Mouse (Mus musculus) cerebellum, postnatal 25 days (tissue): ENCODE results near the gene Usp39.

Experiments used
- DNase-seq, 2 experiments: peaks; one replicate each; pipeline ENCODE4 v3.0.0; 2021; ENCODE audit warnings: mixed read lengths in 2 of 2

The Usp39 gene

DNA sequence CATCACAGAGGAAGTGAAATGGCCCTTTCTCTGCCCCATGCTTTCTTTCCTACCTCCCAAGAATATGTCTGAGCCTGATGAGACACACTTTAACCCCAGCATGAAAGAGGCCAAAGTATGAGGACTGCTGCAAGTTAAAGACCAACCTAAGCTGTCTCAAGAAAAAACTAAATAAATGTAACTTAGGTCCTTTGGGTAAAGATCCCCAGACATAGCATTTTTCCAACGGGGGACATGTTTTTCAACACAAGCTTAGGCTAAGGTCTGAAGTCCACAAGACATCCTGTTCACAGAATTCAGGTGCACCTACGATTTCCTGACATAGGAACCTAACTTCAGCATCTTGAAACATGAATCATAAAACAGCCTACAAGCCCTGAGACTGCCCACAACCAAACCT, 5.2 kb upstream of the Usp39 start:
- DNase-seq: no peak

DNA sequence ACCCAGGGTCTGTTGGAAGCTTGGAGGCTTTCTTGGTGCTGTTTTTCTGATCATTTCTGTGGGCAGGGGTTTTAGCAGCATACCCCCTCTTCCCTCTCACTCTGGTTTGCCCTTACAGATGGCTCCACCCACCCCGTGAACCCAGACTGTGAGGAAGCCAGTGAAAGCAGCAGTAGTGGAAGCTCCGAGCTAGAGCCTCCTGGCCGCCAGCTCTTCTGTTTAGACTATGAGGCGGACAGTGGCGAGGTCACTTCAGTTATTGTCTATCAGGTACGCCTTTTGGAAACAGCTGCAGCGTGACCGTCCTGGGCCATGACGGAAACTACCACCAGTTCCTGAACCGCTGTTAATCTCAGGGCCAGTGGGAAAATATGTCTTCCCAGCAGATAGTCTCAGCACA, 3.4 kb upstream of the Usp39 start:
- DNase-seq: no peak

DNA sequence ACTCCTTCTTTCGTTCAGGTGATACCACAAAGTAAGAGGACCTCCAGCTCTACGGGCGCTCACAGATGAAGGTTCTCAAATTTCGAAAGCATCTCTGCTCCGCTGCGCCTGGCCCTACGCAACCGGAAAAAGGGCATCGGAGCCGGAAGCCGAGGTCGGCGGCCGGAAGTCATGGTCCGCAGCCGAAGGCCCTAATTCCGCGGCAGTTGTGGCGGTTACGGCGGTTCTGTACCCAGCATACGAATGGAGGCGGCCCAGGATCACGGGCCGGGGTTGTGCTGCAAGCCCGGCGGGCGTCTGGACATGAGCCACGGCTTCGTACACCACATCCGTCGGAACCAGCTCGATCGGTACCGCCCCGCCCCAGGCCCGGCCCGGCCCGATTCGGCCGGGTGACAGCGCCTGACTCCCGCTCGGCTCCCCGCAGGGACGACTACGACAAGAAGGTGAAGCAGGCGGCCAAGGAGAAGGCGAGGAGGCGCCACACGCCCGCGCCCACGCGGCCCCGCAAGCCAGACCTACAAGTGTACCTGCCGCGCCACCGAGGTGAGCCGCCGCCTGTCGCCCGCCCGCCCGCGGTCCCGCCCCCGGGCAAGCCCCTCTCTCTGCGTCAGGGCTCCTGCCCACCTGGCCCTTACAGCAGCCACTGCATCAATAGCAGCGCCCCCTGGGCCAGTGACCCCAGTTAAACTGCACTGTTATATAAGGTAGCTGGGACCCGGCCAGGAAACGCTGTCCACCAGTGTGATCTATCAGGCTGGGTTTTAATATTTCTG, 2.4 kb upstream of the Usp39 start, which contains the start of gene 0610030E20Rik:
Gene 0610030E20Rik, plus strand, starts transcription at position 152 of the 776 bp plus-strand sequence.
- DNase-seq: peak; percentile 86

DNA sequence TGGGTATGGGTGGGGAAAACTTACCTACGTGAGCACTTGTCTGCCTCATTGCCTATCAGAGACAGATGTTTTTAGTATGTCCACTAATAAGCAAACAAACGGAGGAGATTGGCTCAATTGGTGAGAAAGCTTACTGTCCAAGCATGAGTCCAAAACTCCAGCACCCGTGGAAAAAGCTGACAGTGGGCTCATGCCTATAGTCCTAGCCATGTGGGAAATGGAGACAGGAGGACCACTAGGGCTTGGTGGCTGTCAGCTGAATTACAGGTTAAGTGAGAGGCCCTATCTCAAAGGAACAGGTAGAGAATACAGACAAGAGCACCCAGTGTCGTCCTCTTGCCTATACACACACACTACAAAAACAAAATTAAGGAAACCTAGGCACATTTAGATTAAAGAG, 1.3 kb upstream of the Usp39 start:
- no peak for DNase-seq

DNA sequence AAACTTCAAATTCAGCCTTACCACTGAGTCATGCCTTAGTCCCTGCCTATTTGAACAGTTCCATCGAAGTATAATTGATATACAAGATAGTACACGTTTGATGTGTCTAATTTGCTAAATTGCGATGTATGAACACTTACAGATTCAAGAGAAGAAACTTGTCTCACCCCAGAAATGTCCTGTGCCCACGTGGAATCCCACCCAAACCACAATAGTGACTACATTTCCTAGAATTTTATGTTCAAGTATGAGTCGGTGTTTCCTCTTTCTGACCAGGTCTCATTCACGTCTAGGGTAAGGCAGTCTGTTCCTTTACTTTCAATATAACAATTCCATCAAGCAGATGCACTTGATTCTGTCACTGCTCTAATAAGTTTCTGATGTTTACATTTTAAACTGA, 649 bp upstream of the Usp39 start:
- no peak for DNase-seq

DNA sequence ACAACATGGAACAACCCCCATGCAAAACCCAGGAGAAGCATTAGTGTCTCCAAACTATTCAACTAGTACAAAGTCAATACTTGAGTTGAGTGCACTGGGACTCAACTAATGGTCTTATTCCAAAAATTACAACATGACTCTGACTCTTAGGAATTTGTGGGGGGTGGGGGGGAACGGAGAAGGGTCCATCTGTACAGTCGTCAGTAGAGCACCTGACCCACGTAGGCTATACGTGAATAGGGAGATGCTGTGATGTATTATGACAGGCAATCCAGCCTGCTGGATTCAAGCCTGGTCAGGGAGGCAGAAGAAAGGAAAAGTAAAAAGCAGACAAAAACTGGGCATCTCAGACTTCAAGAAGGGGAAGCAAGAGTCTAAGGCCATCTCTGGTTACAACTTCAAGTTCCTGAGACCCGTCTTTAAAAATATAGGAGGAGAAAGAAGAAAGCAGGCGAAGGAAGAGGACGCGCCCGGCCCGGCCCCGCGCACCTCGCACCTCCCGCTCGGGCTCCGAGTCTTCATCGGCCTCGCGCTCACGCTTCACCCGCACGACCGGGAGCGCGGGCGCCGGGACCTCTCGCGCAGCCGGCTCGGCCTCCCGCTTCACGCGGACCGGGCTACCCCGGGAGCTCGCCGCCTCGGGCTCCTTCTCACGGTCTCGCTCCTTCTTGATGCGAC, 449 bp downstream of the Usp39 start:
- no peak for DNase-seq

DNA sequence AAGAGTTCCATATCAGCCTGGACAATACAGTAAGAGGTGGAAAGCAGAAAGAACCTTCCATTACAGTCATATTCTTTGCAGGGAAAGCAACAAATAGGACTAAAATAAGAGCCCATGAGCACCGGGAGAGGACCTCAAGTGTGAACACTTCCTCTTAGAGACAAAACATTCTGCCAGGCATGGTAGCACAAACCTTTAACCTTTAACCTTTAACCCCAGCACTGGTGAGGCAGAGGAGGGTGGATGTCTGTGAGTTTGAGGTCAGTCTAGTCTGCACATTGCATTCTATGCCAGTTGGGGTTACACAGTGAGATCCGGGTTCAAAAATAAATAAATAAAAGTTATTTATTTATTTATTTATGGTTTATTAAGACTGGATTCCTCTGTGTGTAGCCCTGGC, 4.5 kb downstream of the Usp39 start:
- no peak for DNase-seq

DNA sequence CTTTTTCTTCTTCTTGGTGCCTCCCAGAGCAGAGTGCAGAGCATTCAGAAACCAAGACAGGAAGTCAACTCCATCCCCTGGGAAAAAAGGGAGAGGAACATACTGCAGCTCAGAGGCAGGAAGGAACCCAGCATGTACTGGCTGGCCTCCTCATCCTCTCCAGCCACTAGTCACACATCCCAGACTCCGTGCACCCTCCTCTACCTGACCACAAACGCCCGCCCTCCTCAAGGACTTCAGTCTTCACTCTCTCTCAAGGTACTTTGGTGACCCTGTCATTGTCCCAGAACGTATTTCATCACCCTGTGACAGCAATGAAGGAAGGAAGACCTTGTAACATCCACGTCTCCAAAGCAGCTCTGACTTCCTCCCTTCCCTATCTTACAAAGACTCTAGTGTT, 11.9 kb downstream of the Usp39 start:
- no peak for DNase-seq

DNA sequence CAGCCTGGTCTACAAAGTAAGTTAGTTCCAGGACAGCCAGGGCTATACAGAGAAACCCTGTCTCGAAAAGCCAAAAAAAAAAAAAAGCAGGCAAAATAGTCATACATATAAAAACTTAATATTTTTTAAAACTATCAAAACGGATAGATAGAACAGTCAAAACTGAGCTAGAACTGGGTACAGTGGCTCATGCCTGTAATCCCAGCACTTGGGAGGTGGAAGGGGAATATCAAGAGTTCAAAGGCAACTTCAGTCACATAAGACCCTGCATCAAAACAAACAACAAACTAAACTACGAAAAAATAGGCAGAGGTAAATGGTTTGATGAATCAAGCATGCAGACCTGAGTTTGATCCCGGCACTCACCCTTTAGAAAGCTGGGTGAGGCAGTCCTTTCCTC, 14.9 kb downstream of the Usp39 start:
- no peak for DNase-seq

DNA sequence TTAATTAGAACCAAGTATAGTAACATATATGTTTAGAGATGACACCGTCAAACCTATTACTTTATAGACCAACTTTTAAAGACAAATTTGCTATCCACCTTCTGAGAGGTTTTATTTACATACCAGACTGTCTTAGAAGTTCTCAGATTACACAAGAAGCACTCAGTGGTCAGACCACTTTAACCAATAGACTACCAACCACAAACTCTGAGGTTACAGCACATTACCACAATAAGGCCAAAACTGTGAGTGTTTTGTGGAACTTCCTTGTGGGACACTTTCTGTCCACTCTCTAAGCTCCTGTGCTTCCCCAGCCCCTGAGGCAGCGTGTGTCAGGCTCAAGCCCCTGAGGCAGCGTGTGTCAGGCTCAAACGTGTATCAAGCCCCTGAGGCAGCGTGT, 16.0 kb downstream of the Usp39 start:
- DNase-seq: no peak

DNA sequence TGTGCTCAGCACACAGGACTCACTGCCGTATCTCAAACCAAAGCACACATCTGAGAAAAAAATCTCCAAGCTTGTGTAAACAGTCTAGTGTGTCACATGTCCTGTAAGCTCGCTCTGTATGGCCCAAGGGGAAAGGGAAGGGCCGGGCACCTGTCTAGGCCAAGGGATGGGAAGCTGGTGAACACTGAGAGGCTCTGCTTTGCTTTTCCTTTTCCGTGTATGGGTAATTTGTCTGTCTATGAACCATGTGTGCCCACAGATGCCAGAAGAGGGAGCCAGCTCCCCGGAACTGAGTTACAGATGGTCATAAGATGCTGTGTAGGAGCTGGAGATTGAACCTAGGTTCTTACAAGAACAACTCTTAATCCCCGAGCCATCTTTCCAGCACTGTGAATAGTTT, 18.7 kb downstream of the Usp39 start:
- DNase-seq: peak in 1 of 2 experiments; percentile 49

DNA sequence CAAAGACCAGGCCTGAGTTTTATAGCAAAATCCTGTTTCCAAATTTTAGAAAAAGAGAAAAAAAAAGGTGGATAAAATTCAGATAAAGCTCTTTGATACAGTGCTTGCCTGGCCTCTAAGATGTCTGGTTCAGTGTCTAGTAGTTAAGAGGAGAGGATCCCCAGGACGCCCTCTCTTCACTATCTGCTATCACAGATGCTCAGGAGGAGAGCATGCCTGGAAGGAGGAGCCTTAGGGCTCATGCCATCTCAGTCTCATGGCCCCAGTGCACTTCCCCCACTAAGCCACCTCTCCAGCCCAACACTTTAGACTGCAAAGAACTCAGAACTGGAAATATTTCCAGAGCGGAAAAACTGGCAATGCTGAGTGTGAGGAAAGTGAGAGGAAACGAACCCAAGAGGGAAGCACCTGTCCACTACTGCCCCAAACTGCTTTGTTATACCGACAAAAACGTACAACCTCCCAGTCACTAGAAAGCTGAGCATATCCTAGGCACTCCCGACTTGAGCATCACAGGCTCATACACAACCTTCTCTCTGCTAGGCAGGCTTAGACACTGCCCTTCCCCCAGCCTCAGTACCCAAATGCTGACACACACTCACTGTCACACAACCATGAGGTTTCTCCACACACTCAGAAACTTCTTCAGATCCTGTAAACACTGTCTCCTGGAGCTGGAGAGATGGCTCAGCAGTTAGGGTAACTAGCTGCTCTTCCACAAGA, 21.0 kb downstream of the Usp39 start:
- DNase-seq: no peak

DNA sequence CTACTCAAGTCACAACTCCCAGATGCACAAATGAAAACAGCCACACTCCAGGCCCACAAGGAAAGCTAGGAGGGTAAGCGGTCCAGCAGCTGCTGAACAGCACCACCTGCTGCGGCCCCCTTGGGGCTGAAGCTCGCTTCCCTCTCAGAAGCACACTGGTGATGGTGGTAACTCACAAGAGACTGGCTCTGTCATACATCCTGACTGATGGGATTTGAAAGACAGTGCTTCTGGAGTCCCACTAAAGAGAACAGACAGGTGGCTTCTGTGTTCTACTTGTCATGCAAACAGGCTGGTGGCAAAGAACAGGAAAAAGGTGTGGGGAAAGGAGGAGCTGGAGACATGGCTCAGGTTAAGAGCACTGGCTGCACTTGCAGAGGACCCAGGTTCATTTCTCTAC, 22.0 kb downstream of the Usp39 start:
- DNase-seq: no peak

DNA sequence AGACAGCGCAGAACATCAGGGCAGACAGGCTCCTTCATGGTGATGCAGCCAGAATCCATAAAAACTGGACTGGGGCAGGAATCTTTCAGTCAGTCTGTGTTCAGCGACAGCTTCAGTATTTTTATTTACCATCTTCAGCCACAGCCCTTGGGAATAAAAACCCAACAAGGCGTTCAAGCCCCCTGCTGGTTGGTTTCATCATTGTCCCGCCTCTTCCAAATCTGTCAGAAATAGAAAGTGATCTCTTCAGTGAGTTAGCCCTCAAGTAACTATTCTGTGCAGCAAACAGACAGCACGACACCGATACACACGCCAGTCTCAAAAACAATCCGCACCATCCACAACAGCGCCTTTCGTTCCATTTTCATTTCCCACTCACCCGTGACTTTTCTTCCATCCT, 26.0 kb downstream of the Usp39 start:
- no peak for DNase-seq

DNA sequence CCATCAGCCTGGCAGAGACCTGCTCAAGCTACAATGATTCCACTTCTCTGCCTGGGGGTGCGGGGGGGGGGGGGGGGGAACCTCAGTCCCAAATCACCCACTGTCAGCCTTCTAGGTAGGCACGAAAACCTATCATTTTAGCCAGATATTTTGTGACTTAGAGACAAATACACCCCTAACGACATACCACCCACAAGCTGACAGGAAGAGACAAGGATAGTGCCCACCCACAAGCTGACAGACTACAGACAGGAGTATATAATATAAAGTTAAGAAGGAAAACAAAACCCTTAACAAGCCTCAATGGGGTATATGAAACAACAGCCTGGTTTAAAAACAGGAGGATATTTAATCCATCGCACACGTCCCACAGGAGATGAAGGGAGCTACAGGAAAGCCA, 26.5 kb downstream of the Usp39 start:
- DNase-seq: no peak

DNA sequence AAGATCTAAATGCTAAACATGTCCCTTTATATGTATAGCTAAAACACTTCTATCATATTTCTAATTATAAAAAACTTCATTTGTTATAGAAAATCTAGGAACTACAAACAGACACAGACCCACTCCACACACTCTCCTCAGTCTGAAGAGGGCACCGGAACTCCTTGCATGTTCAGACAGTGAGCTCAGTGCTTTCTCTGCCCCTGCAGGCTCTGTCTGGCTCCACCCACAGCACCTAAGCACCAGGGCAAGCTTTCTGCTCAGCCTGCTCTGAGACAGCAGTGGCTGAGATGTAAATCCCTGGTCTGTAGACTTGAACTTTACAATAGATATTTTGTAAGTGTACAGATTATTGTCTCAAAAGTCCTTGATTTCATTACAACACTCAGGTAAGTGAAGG, 28.9 kb downstream of the Usp39 start:
- no peak for DNase-seq

DNA sequence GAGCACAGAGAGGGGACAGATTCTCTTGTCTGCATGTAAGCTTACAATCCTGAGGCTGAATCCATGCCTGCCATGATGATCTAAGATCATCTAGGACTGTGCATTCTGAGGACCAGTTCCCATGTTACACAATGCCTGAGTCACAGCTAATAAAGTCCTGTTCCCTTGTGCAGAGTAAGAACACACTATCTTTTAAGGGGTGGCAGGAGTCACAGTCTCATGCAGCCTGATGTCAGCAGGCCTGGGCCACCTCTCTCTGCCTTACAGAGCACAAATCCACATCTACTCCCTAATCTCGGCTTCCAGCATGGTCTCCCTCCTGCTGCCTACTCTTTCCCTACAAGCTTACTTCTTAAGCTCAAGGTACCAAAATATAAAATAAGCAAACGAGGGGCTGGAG, 29.6 kb downstream of the Usp39 start:
- DNase-seq: no peak

DNA sequence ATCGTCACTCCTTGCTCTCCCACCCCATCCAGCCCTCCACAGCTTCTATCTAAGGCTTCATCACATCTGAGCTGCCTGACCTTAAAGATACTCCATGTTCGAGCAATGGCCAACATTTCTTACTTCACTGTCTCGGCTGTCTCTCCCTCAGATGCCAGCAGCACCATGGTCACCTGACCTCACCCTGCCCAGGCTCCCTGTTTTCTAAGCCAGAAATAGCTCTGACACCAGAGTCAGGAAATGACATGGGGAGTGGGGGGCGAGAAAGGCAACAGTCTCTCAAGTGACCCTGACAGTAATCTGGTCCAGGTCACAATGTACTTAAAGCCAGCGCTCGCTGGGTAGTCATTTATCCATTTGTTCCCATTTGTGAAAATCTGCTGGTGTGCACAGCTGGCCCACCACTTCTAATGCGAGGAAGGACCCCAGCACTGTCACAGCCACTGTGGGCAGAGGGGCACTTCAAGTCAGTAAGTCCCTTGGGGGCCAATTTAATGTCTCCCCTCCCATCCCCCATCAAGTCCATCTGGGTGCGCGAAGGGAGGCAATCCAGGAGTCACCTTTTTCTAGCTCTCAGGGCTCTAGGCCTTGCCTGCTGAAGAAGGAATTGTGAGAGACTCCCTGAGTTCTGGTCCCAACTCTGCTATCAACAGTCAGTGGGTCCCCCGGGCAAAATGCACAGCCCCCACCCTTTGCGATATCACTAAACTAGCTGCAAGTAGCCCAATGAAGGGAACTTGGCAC, 31.7 kb downstream of the Usp39 start:
- DNase-seq: no peak

DNA sequence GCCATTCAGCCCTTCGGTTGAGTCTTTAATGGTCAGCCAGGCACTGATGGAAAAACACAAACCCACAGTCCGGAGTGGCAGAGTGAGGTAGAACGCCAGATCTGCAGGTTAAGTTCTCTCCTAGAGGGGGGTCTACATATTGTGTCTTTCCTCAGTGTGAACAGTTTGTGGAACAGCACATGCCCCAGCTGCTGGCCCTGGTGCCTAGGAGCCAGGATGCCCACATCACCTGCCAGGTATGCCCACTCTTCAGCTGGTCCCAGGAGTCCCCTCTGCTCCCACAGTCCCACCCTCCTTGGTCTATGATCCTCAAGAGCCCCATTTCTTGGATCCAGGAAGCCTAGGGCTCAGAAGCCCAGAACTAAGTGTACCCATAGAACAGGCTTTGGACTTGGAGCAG, 32.8 kb downstream of the Usp39 start:
- DNase-seq: no peak

DNA sequence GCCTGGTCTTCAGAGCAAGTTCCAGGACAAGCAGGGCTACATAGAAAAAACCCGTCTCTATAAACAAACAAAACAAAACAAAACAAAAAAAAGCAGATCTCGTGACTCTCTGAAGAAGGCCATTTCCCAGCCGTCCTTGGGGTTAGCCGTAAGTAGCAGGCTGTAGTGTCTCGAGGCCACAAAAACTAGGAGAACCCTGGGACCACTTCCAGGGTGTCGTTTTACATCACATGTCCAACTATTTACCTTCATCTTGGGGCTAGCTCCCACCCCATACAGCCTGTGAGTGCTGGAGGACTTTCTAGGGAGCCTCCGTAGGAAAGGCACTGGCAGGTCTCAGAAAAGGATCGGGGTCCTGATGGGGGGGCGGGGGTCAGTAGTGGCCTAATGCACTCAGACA, 41.5 kb downstream of the Usp39 start:
- DNase-seq: no peak

DNA sequence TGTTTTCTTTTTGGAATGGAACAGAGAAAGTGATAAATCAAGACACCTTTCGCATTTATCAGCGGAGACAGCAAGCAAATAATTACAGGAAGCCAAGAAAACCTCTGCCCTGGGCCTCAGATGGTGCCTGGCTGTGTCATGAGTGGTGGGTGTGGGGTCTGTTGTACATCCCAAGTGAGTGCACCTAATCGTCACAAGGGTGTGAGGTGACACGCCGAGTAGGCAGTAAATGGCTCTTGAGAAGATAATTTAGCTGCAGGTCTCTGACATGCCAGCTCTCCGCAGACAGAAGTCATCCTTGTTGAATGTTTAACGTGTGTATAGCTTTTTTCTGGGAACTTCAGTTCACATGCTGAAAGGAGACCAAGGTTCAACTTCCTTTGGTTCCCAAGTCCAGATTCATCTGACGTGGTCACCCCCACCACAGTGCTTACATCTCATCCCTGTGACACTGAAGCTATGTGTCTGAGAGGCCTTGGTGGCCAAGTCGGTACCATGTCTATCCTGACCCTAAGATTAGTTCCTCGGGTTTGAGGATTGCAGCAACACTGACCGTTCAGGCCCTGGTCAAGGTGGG, 42.5 kb downstream of the Usp39 start:
- DNase-seq: no peak

DNA sequence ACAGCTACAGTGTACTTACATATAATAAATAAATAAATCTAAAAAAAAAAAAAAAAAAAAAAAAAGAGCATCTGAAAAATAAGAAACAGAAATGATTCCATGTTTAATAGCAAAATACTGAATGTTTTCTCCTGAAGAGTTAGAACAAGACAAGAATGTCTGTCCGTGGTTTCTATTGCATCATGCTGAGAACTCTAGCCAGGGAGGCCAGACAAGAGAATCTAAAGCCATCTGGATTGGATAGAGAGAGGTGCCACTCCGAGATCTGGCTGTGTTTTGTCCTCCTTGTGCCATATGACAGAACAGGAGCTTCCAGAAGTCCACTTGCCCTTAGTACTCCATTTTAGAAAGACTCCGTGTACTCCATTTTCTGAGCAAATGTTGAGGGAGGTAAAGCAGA, 47.2 kb downstream of the Usp39 start:
- DNase-seq: no peak
